Mouse (Mus musculus): ENCODE data around the gene Cldn24.

The Cldn24 gene

DNA sequence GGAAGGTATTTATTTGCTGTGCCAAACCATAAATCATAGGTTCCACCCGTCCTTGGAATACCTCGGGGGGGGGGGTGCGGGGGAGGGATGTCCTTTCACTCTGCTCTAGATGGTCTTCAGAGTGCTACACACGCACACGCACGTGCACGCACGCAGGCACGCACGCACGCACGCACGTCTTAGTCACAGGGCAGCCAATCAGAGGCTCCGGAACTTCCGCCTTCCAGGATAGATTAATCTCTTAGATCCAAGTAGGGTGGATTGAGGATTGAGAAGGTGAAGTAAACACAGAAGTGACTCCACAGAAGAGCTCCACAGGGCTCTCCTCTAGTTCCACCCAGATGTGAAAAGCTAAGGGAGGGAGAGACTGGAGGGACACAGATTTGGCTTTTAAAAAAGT is 35.6 kb upstream of the Cldn24 start:
- H3K36me3 ChIP-seq (ENCODE audit: insufficient read depth, low read length): no peaks in the 10 kb centered on the region
- H3K27me3 ChIP-seq (ENCODE audit: insufficient read depth, low read length): peaks cover 5% of the 10 kb centered on the region; the same call in 1 of the 2 replicates
- no peak overlapping the region for H3K4me3 ChIP-seq (replicated peaks; ENCODE audit: low read length)

DNA sequence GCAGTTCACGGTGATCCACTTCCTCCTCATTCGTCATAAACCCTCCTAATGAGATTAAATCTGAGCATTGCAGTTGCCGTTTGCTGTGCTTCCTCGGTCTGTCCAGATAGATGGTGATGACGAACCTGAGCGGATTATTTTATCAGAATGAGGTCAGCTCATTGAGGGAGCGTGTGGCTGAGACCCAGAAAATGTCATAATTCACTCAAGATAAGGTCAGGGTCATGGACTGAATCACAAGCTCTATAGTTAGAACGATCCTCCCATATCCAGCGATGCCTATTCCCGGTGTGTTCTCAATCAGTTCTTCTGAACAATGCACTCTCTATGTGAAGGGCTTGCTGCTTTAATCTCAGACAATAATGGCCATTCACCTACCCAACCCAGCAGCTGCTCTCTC is 34.2 kb upstream of the Cldn24 start:
- Histone ChIP-seq H3K27me3 (ENCODE audit: insufficient read depth, low read length) (no peaks in the 10 kb centered on the region), H3K36me3 (ENCODE audit: insufficient read depth, low read length) (no peaks in the 10 kb centered on the region), H3K4me3 (replicated peaks; ENCODE audit: low read length) (no peak overlapping the region), H3K4me1 (replicated peaks; ENCODE audit: low read depth, low read length) (peaks cover 9% of the 10 kb centered on the region; the same call in 1 of the 2 replicates), H3K9me3 (ENCODE audit: low read length) (peaks cover 13% of the 10 kb centered on the region)
- TF ChIP-seq POU5F1 (IDR thresholded peaks at IDR 0.05; ENCODE audit: borderline replicate concordance, low read length) (no peak), CTCF (conservative IDR thresholded peaks at IDR 0.05; ENCODE audit: low read length) (no peak), NANOG (IDR thresholded peaks at IDR 0.05; ENCODE audit: borderline replicate concordance, low read length) (no peak)

More for the DNA sequence above, 35.6 kb upstream of the Cldn24 start:
- peaks cover 9% of the 10 kb centered on the region; the same call in 1 of the 2 replicates for H3K9me3 ChIP-seq (ENCODE audit: low read length)
- TF ChIP-seq POU5F1 (IDR thresholded peaks at IDR 0.05; ENCODE audit: borderline replicate concordance, low read length): no peak
- TF ChIP-seq CTCF (conservative IDR thresholded peaks at IDR 0.05; ENCODE audit: low read length): no peak
- TF ChIP-seq NANOG (IDR thresholded peaks at IDR 0.05; ENCODE audit: borderline replicate concordance, low read length): no peak
- H3K4me1 ChIP-seq (replicated peaks; ENCODE audit: low read depth, low read length): peaks cover 9% of the 10 kb centered on the region; the same call in 1 of the 2 replicates

GRCm38 (mm10) chr8:47791986-47792385 is 30.0 kb upstream of the Cldn24 start:
- H3K4me1 ChIP-seq (replicated peaks; ENCODE audit: low read depth, low read length): no peaks in the 10 kb centered on the region
- TF ChIP-seq CTCF (conservative IDR thresholded peaks at IDR 0.05; ENCODE audit: low read length) (no peak), POU5F1 (IDR thresholded peaks at IDR 0.05; ENCODE audit: borderline replicate concordance, low read length) (no peak), NANOG (IDR thresholded peaks at IDR 0.05; ENCODE audit: borderline replicate concordance, low read length) (no peak)
- H3K36me3 ChIP-seq (ENCODE audit: insufficient read depth, low read length): no peaks in the 10 kb centered on the region

DNA sequence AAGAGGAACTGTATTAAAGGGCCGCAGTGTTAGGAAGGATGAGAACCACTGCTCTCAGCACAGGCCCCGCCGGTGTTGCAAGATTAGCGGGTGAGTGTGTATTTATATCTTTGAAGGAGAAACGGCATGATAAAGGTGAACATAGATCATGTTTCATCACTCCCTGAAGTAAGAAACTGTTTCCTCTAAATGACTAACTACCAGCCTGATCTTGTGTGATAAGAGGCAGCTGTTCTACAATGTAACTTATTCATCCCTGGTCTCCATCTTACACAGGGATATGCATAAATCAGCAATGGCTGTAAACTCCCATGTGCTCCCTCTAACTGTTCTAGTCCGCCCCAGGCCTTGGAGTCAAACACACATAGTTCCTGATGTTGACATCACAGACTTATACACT is 22.5 kb upstream of the Cldn24 start:
- Histone ChIP-seq H3K4me1 (replicated peaks; ENCODE audit: low read depth, low read length) (no peaks in the 10 kb centered on the region), H3K9me3 (ENCODE audit: low read length) (peaks cover 30% of the 10 kb centered on the region), H3K27me3 (ENCODE audit: insufficient read depth, low read length) (no peaks in the 10 kb centered on the region), H3K4me3 (replicated peaks; ENCODE audit: low read length) (no peak overlapping the region), H3K36me3 (ENCODE audit: insufficient read depth, low read length) (no peaks in the 10 kb centered on the region)
- TF ChIP-seq POU5F1 (IDR thresholded peaks at IDR 0.05; ENCODE audit: borderline replicate concordance, low read length): no peak
- TF ChIP-seq CTCF (conservative IDR thresholded peaks at IDR 0.05; ENCODE audit: low read length): no peak
- TF ChIP-seq NANOG (IDR thresholded peaks at IDR 0.05; ENCODE audit: borderline replicate concordance, low read length): no peak

More at GRCm38 (mm10) chr8:47791986-47792385, 30.0 kb upstream of the Cldn24 start:
- no peak overlapping the region for H3K4me3 ChIP-seq (replicated peaks; ENCODE audit: low read length)
- H3K9me3 ChIP-seq (ENCODE audit: low read length): peaks cover 42% of the 10 kb centered on the region
- no peaks in the 10 kb centered on the region for H3K27me3 ChIP-seq (ENCODE audit: insufficient read depth, low read length)

- Histone ChIP-seq H3K27me3 (ENCODE audit: insufficient read depth, low read length) (0 out of 2 replicates have a peak, but pooled peaks cover 2% of the 10 kb centered on the region), H3K36me3 (ENCODE audit: insufficient read depth, low read length) (no peaks in the 10 kb centered on the region), H3K4me3 (replicated peaks; ENCODE audit: low read length) (no peak overlapping the region), H3K4me1 (replicated peaks; ENCODE audit: low read depth, low read length) (no peaks in the 10 kb centered on the region), H3K9me3 (ENCODE audit: low read length) (peaks cover 9% of the 10 kb centered on the region; the same call in 1 of the 2 replicates)
- TF ChIP-seq NANOG (IDR thresholded peaks at IDR 0.05; ENCODE audit: borderline replicate concordance, low read length) (no peak), CTCF (conservative IDR thresholded peaks at IDR 0.05; ENCODE audit: low read length) (no peak), POU5F1 (IDR thresholded peaks at IDR 0.05; ENCODE audit: borderline replicate concordance, low read length) (no peak)
Observed at GRCm38 (mm10) chr8:47802349-47802748, 19.6 kb upstream of the Cldn24 start.

- Histone ChIP-seq H3K27me3 (ENCODE audit: insufficient read depth, low read length) (0 out of 2 replicates have a peak, but pooled peaks cover 5% of the 10 kb centered on the region), H3K4me3 (replicated peaks; ENCODE audit: low read length) (no peak overlapping the region), H3K9me3 (ENCODE audit: low read length) (no peaks in the 10 kb centered on the region), H3K4me1 (replicated peaks; ENCODE audit: low read depth, low read length) (no peaks in the 10 kb centered on the region), H3K36me3 (ENCODE audit: insufficient read depth, low read length) (no peaks in the 10 kb centered on the region)
- TF ChIP-seq POU5F1 (IDR thresholded peaks at IDR 0.05; ENCODE audit: borderline replicate concordance, low read length): no peak
- TF ChIP-seq NANOG (IDR thresholded peaks at IDR 0.05; ENCODE audit: borderline replicate concordance, low read length): no peak
- no peak for TF ChIP-seq CTCF (conservative IDR thresholded peaks at IDR 0.05; ENCODE audit: low read length)
Observed at GRCm38 (mm10) chr8:47804262-47804661, 17.7 kb upstream of the Cldn24 start.

DNA sequence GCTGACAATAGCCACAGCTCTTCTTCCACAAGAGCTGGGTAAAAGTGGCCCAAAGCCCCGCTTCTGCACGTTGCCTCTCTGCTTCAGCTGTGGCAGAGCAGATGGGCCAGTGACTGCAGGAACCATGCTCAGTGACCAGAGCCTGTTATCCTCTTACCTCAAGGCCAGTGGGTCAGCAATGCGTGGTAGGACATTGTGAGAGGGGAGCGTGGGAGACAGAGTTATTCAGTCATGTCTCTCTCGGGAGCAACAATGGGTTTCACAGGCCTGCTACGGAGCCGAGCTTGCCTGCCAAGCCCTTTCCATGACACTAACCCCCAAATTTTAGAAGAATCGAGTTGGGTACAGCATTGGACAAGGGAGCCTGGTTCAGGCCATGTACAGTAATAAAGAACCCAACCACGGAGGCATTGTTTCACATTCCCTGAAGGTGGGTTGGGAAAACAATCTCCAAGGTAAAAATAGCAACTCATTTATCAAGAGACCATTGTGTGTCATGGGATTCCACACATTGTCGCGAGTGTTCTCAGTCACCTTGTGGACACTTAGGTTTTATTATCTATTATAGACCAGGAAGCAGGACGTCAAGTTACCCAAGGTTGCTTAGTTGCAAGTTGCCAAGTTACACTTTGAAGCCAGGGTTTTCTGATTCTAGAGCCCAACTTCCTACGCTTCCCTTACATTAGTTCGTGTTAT is 11.8 kb upstream of the Cldn24 start:
- Histone ChIP-seq H3K4me1 (replicated peaks; ENCODE audit: low read depth, low read length) (peaks cover 7% of the 10 kb centered on the region), H3K9me3 (ENCODE audit: low read length) (no peaks in the 10 kb centered on the region), H3K36me3 (ENCODE audit: insufficient read depth, low read length) (no peaks in the 10 kb centered on the region), H3K4me3 (replicated peaks; ENCODE audit: low read length) (no peak overlapping the region), H3K27me3 (ENCODE audit: insufficient read depth, low read length) (0 out of 2 replicates have a peak, but pooled peaks cover 5% of the 10 kb centered on the region)
- no peak for TF ChIP-seq NANOG (IDR thresholded peaks at IDR 0.05; ENCODE audit: borderline replicate concordance, low read length)
- TF ChIP-seq CTCF (conservative IDR thresholded peaks at IDR 0.05; ENCODE audit: low read length): no peak
- TF ChIP-seq POU5F1 (IDR thresholded peaks at IDR 0.05; ENCODE audit: borderline replicate concordance, low read length): no peak

DNA sequence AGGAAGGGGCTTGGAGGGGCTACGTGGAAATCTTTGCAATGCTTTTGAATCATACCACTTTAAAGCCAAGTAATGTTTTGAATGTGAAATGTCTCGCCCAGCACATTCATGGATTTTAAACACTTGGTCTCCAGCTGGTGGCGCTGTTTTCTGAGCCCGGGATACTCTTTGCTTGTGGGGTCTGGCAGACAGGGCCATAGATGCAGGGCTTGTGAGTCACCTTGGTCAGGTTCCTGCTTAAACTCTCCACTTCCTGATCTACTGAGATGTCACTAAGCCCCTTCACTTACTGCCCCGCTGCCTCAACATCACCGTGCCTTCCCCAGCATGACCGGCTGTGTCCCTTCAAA is 11.3 kb upstream of the Cldn24 start:
- Histone ChIP-seq H3K4me1 (replicated peaks; ENCODE audit: low read depth, low read length) (peaks cover 7% of the 10 kb centered on the region), H3K9me3 (ENCODE audit: low read length) (no peaks in the 10 kb centered on the region), H3K27me3 (ENCODE audit: insufficient read depth, low read length) (0 out of 2 replicates have a peak, but pooled peaks cover 5% of the 10 kb centered on the region), H3K4me3 (replicated peaks; ENCODE audit: low read length) (no peak overlapping the region), H3K36me3 (ENCODE audit: insufficient read depth, low read length) (no peaks in the 10 kb centered on the region)
- no peak for TF ChIP-seq NANOG (IDR thresholded peaks at IDR 0.05; ENCODE audit: borderline replicate concordance, low read length)
- TF ChIP-seq CTCF (conservative IDR thresholded peaks at IDR 0.05; ENCODE audit: low read length): peak; percentile 64
- no peak for TF ChIP-seq POU5F1 (IDR thresholded peaks at IDR 0.05; ENCODE audit: borderline replicate concordance, low read length)

Data from E14TG2a.4 (cell line).